Mouse (Mus musculus) regulatory T cell (primary cell): ENCODE data around the gene Tas2r110.

Source experiments
- in situ Hi-C: fragments of 300-600 bp; cut with MboI, MseI; formaldehyde crosslinking; loops from one replicate; pipeline ENCODE4 v1.15.1; 2025; ENCODE audit warnings: high pct_unique_total_duplicates

The Tas2r110 gene

GRCm38 (mm10) chr6:132867708-132868107, at the start of gene Tas2r110:
Gene Tas2r110, plus strand, starts transcription at chr6:132868008.
- in situ Hi-C loops = no loop called here

- in situ Hi-C loops = no loop called here
Observed at GRCm38 (mm10) chr6:132846842-132847241, 21.0 kb upstream of the Tas2r110 start, which contains the start of gene Tas2r123. Gene Tas2r123, plus strand, starts transcription at chr6:132847142.

- in situ Hi-C loops = no loop called here
Observed at GRCm38 (mm10) chr6:132855138-132855537, 12.7 kb upstream of the Tas2r110 start, which contains the start of gene Tas2r116. Gene Tas2r116, plus strand, starts transcription at chr6:132855438.

- in situ Hi-C loops = no loop called here
Observed at GRCm38 (mm10) chr6:132892711-132893110, 24.9 kb downstream of the Tas2r110 start, which contains the start of gene Tas2r113. Gene Tas2r113, plus strand, starts transcription at chr6:132893011.

GRCm38 (mm10) chr6:132909351-132909750, 41.5 kb downstream of the Tas2r110 start, which contains the start of gene Tas2r125:
Gene Tas2r125, plus strand, starts transcription at chr6:132909651.
- in situ Hi-C loops = no loop called here
